Mouse (Mus musculus): ENCODE measurements around the gene Col17a1. TPM values are rescaled to one million over a fixed set of nuclear protein-coding genes. Genes with fewer than 3 reads are reported as not detected.

Col17a1 gene
- polyA plus RNA-seq, 2 experiments from 2014 or later = not detected

Other genes starting within 250 kb of the Col17a1 start
- gene Sh3pxd2a, start 227.7 kb downstream of the Col17a1 start, polyA plus RNA-seq (2017; shearing (Covaris generic)) = 1 to 10 TPM in 1 of 2 experiments, under 1 TPM in 1; 0.60 to 1.9 TPM
- 10 to 100 TPM; 37.8 to 49.1 TPM for gene Stn1, start 154.6 kb downstream of the Col17a1 start, polyA plus RNA-seq (2017; shearing (Covaris generic))
- gene Slk, start 112.4 kb downstream of the Col17a1 start, polyA plus RNA-seq (2017; shearing (Covaris generic)) = 10 to 100 TPM; 16.1 to 17.8 TPM
- gene Sfr1, start 39.6 kb upstream of the Col17a1 start, polyA plus RNA-seq (2017; shearing (Covaris generic)) = 100 to 1,000 TPM; 144 to 161 TPM
- gene Gsto1, start 162.9 kb upstream of the Col17a1 start, polyA plus RNA-seq (2017; shearing (Covaris generic)) = 10 to 100 TPM; 32.4 to 36.4 TPM
- under 1 TPM in 1 of 2 experiments, not detected in 1; 0.95 TPM for gene Gsto2, start 173.4 kb upstream of the Col17a1 start, polyA plus RNA-seq (2017; shearing (Covaris generic))
- under 1 TPM; 0.10 to 0.75 TPM for gene Cfap43, start 227.2 kb upstream of the Col17a1 start, polyA plus RNA-seq (2017; shearing (Covaris generic))
- gene Itprip, start 227.2 kb upstream of the Col17a1 start, polyA plus RNA-seq (2017; shearing (Covaris generic)) = 10 to 100 TPM; 10.5 to 12.7 TPM
- not detected for gene Cfap58, start 245.6 kb upstream of the Col17a1 start, polyA plus RNA-seq (2017; shearing (Covaris generic))